In genomic region chr11:119206562-119206961, GRCm38 (mm10) we compare ENCODE assay signal across 9 mouse cellular contexts. TPM values are rescaled to one million over a fixed set of nuclear protein-coding genes. Genes with fewer than 3 reads are reported as not detected.
A peak's percentile ranks its signal among the peaks of the same experiment; 100 is the strongest.
DNase-seq lines count a peak whose midpoint lies in the region; ATAC-seq and TF ChIP-seq lines count a peak whose summit lies in the region.
"Had no signal": no experiment of that assay in that cellular context is flagged by ENCODE, and none has a peak within 500 bp of the region (broad histone marks: within the 10 kb centered on the region; RNA-seq: fewer than 3 reads in every experiment).

No protein-coding gene starts in this region.

- H3K27ac ChIP-seq in bone marrow macrophage, adult 2 months (ENCODE audit: insufficient read depth, low read depth, low read length): no peak overlapping the region

- no peaks in the 10 kb centered on the region for H3K27me3 ChIP-seq in G1E (ENCODE audit: insufficient read depth, low read length)

- TF ChIP-seq POLR2A in bone marrow macrophage, adult 2 months (IDR thresholded peaks at IDR 0.05; ENCODE audit: borderline replicate concordance, low read depth, low read length): no peak

- ATAC-seq in G1E (ENCODE audit: extremely low read depth, insufficient number of reproducible peaks, low FRiP score, poor library complexity, severe bottlenecking): no peak
- peak; percentile 63 for ATAC-seq in erythroid progenitor cell, adult 5-6 weeks (replicated peaks; ENCODE audit: low FRiP score, poor library complexity, severe bottlenecking)

- peaks cover 84% of the 10 kb centered on the region for H3K9me3 ChIP-seq in G1E (replicated peaks)

- H3K36me3 ChIP-seq in G1E (replicated peaks): no peaks in the 10 kb centered on the region

- TF ChIP-seq CTCF in G1E (IDR thresholded peaks at IDR 0.05; ENCODE audit: low read depth, low read length): peak; percentile 32
- TF ChIP-seq CTCF in bone marrow macrophage, adult 2 months (IDR thresholded peaks at IDR 0.05; ENCODE audit: low read depth, low read length): peak; percentile 91

- DNase-seq in left cerebral cortex, adult 18-20 months (ENCODE audit: low spot score in 2 of 2): peak; percentile 66 to 79
- DNase-seq in left cerebral cortex, adult 8-10 months (ENCODE audit: low spot score in 2 of 2): no peak
- DNase-seq in G1E (ENCODE audit: low spot score): no peak
- DNase-seq in layer of hippocampus, postnatal 14 days (ENCODE audit: low spot score in 2 of 2): peak; percentile 55 to 58
- peak; percentile 76 for DNase-seq in mesoderm, embryonic 11.5 days (ENCODE audit: low read depth, low spot score)
- DNase-seq in urinary bladder, postnatal 4 days (ENCODE audit: low spot score in 2 of 2): peak; percentile 57 to 76

- H3K4me1 ChIP-seq in G1E (ENCODE audit: insufficient read depth, low read depth, low read length): no peaks in the 10 kb centered on the region
- H3K4me1 ChIP-seq in bone marrow macrophage, adult 2 months (ENCODE audit: control insufficient read depth, insufficient read depth, low read length): no peaks in the 10 kb centered on the region
- H3K4me1 ChIP-seq: megakaryocyte, embryonic 14.5 days had no signal

- H3K4me3 ChIP-seq in G1E (ENCODE audit: low read depth, low read length): no peak overlapping the region
- no peak overlapping the region for H3K4me3 ChIP-seq in bone marrow macrophage, adult 2 months (ENCODE audit: insufficient read depth, low read length)
- H3K4me3 ChIP-seq: megakaryocyte, embryonic 14.5 days had no signal

RNA-seq across cellular contexts. Expression of gene Tbc1d16, which starts 21.7 kb away (rescaled TPM):
- total RNA-seq in left cerebral cortex, adult 18-20 months (2021): 10 to 100 TPM; 24.8 to 27.5 TPM
- total RNA-seq in left cerebral cortex, adult 8-10 months (2022): 10 to 100 TPM; 32.9 to 39.8 (median 35.6) TPM
- total RNA-seq in G1E (2014; fragmentation: Nextera tagmentation) (not detected in 2 replicates), G1E (2017) (0.05 and 0.06 TPM in 2 replicates)
- not detected in 2 replicates for polyA plus RNA-seq in G1E (2012)
- 5.2 and 5.8 TPM in 2 replicates for polyA plus RNA-seq in bone marrow macrophage, adult 2 months (2012; ENCODE audit: insufficient read depth, insufficient read length, missing spikeins)
- 0.84 and 1.1 TPM in 2 replicates for total RNA-seq in erythroid progenitor cell, adult 5-6 weeks (2015; ENCODE audit: low replicate concordance)
- total RNA-seq in erythroid progenitor cell, adult 5-6 weeks (2017; ENCODE audit: low replicate concordance): 0.26 TPM in 1 of 2 replicates, not detected in the other
- total RNA-seq in layer of hippocampus, postnatal 14 days (2021): 10 to 100 TPM; 79.7 to 81.0 TPM

RNA-seq across cellular contexts. Expression of gene Ccdc40, which starts 21.8 kb away (rescaled TPM):
- total RNA-seq in left cerebral cortex, adult 18-20 months (2021): under 1 TPM; 0.70 to 0.91 TPM
- total RNA-seq in left cerebral cortex, adult 8-10 months (2022): 1 to 10 TPM; 1.1 to 3.2 (median 1.7) TPM
- not detected in 2 replicates for total RNA-seq in G1E (2014; fragmentation: Nextera tagmentation)
- 0.05 TPM in 1 of 2 replicates, not detected in the other for total RNA-seq in G1E (2017)
- polyA plus RNA-seq in G1E (2012): not detected in 2 replicates
- 0.68 and 0.72 TPM in 2 replicates for polyA plus RNA-seq in bone marrow macrophage, adult 2 months (2012; ENCODE audit: insufficient read depth, insufficient read length, missing spikeins)
- not detected in 2 replicates for total RNA-seq in erythroid progenitor cell, adult 5-6 weeks (2015; ENCODE audit: low replicate concordance)
- 0.13 and 1.9 TPM in 2 replicates for total RNA-seq in erythroid progenitor cell, adult 5-6 weeks (2017; ENCODE audit: low replicate concordance)
- total RNA-seq in layer of hippocampus, postnatal 14 days (2021): 1 to 10 TPM; 3.3 to 5.1 TPM

Comparison
In these comparisons a context has a peak if more than half of its experiments do, and no peak if none do; other contexts are left out.
1. DNase-seq: peak in left cerebral cortex, adult 18-20 months (2 of 2), layer of hippocampus, postnatal 14 days (2 of 2), mesoderm, embryonic 11.5 days (single experiment) and urinary bladder, postnatal 4 days (2 of 2); none in left cerebral cortex, adult 8-10 months (0 of 2) and G1E (single experiment).
2. RNA of gene Tbc1d16, which starts 21.7 kb away (total RNA-seq): 79.7 to 81.0 TPM in layer of hippocampus, postnatal 14 days, 32.9 to 39.8 TPM in left cerebral cortex, adult 8-10 months and 24.8 to 27.5 TPM in left cerebral cortex, adult 18-20 months; 0.26 to 1.1 TPM in erythroid progenitor cell, adult 5-6 weeks and 0.05 to 0.06 TPM in G1E; every median in the first group is over 10 times any median in the second.